ENCODE assay signal across 14 mouse cellular contexts in the genomic region with DNA sequence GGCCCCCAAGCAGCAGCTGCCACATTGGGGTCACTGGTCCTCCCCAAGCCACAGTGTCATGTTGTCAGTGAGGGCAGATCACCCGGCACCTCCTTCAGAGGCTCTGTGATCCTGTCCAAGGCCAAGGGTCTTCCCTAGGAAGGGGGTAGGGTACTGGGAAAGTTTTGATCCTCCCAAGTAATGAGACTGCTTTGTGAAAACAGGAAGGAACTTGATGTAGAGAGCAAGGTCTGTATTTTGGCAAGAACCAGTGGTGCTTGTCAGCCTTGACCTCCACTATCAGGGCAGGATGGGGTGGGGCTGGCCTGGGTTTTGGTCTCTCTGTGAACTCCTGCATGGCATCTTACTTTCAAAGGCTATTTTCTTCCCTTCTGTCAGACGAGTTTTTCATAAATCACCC. TPM values are rescaled to one million over a fixed set of nuclear protein-coding genes. Genes with fewer than 3 reads are reported as not detected.
DNase-seq lines count a peak whose midpoint lies in the region; ATAC-seq and TF ChIP-seq lines count a peak whose summit lies in the region.
"Had no signal": no experiment of that assay in that cellular context is flagged by ENCODE, and none has a peak within 500 bp of the region (broad histone marks: within the 10 kb centered on the region; RNA-seq: fewer than 3 reads in every experiment).

No protein-coding gene starts in this region.

- peaks cover 10% of the 10 kb centered on the region in 2 experiments for H3K4me1 ChIP-seq in heart, embryonic 14.5 days (ENCODE audit: control insufficient read depth in 2 of 2, insufficient read depth in 2 of 2, low read length in 2 of 2)
- peaks cover 4% of the 10 kb centered on the region for H3K4me1 ChIP-seq in lung, postnatal 0 days (ENCODE audit: insufficient read depth, low read depth, low read length)
- H3K4me1 ChIP-seq: hindbrain, embryonic 15.5 days had no signal

- ATAC-seq in heart, embryonic 14.5 days (ENCODE audit: insufficient number of reproducible peaks, insufficient read depth, low FRiP score, low read depth), result peak; percentile 18; the same call in 1 of the 2 replicates
- ATAC-seq in lung, postnatal 0 days, result peak; percentile 59
- ATAC-seq: Patski had no signal

- no peak overlapping the region for H3K4me3 ChIP-seq in heart, embryonic 14.5 days (ENCODE audit: control insufficient read depth in 1 of 2, insufficient read depth in 1 of 2, low read depth in 1 of 2, low read length in 2 of 2)
- no peak overlapping the region for H3K4me3 ChIP-seq in lung, postnatal 0 days (ENCODE audit: low read depth, low read length)
- H3K4me3 ChIP-seq: forebrain, embryonic 10.5 days; hindbrain, embryonic 15.5 days had no signal

- H3K27me3 ChIP-seq in heart, embryonic 14.5 days (ENCODE audit: control insufficient read depth, insufficient read depth, low read length), result no peaks in the 10 kb centered on the region
- no peaks in the 10 kb centered on the region for H3K27me3 ChIP-seq in lung, postnatal 0 days (replicated peaks; ENCODE audit: insufficient read depth, low read length)
- H3K27me3 ChIP-seq: hindbrain, embryonic 15.5 days; Patski had no signal

- 25% methylated on average over 2 of the region's 2 CpGs for WGBS in heart, embryonic 14.5 days
- 41% methylated on average over 2 of the region's 2 CpGs for WGBS in lung, postnatal 0 days

- H3K9ac ChIP-seq in heart, embryonic 14.5 days (ENCODE audit: low read length), result no peak overlapping the region
- no peak overlapping the region for H3K9ac ChIP-seq in lung, postnatal 0 days (replicated peaks; ENCODE audit: low read depth)
- H3K9ac ChIP-seq: hindbrain, embryonic 15.5 days had no signal

- H3K27ac ChIP-seq in heart, embryonic 14.5 days (replicated peaks in 1 of 2; ENCODE audit: control insufficient read depth in 1 of 2, insufficient read depth in 1 of 2, low read depth in 2 of 2, low read length in 2 of 2), result peak overlapping the region in 1 of 2 experiments; percentile 31; a peak in 1 of 4 replicates
- 0 out of 2 replicates have a peak overlapping the region, but pooled peaks have one; percentile 38 for H3K27ac ChIP-seq in lung, postnatal 0 days (ENCODE audit: low read length)
- H3K27ac ChIP-seq: forebrain, embryonic 10.5 days; hindbrain, embryonic 15.5 days had no signal

- peak overlapping the region; percentile 24; the same call in 1 of the 2 replicates for H3K4me2 ChIP-seq in heart, embryonic 14.5 days (ENCODE audit: low read length)
- H3K4me2 ChIP-seq in lung, postnatal 0 days (replicated peaks; ENCODE audit: low read depth, low read length), result no peak overlapping the region
- H3K4me2 ChIP-seq: hindbrain, embryonic 15.5 days had no signal

- DNase-seq in heart, adult 18-20 months, result no peak
- DNase-seq in lung, postnatal 0 days (ENCODE audit: low spot score), result no peak
- no peak for DNase-seq in lung, postnatal 25 days (ENCODE audit: low spot score)
- peak; percentile 50 for DNase-seq in kidney, adult 18-20 months
- peak; percentile 47 to 61 for DNase-seq in kidney, postnatal 4 days
- no peak for DNase-seq in right cerebral cortex, adult 18-20 months
- no peak for DNase-seq in layer of hippocampus, adult 9-11 months
- DNase-seq: cerebellum, adult 9-10 months had no signal

- 0 out of 2 replicates have a peak, but pooled peaks have one; percentile 16 for TF ChIP-seq EP300 in lung, postnatal 0 days (IDR thresholded peaks at IDR 0.05)

- H3K9me3 ChIP-seq in heart, embryonic 14.5 days (ENCODE audit: control insufficient read depth, low read length), result no peaks in the 10 kb centered on the region
- H3K9me3 ChIP-seq in lung, postnatal 0 days (ENCODE audit: low read length), result no peaks in the 10 kb centered on the region
- H3K9me3 ChIP-seq: forebrain, embryonic 10.5 days; hindbrain, embryonic 15.5 days had no signal

- TF ChIP-seq CTCF in lung, postnatal 0 days (IDR thresholded peaks at IDR 0.05), result no peak

- H3K36me3 ChIP-seq in heart, embryonic 14.5 days (ENCODE audit: control insufficient read depth, insufficient read depth, low read length), result no peaks in the 10 kb centered on the region
- no peaks in the 10 kb centered on the region for H3K36me3 ChIP-seq in lung, postnatal 0 days (ENCODE audit: insufficient read depth, low read length)
- H3K36me3 ChIP-seq: forebrain, embryonic 10.5 days; hindbrain, embryonic 15.5 days had no signal

RNA-seq across cellular contexts. Expression of gene Bcar1, which starts 10.5 kb away (rescaled TPM):
- 49.5 and 50.8 TPM in 2 replicates for polyA plus RNA-seq in heart, embryonic 14.5 days (2014; fragmentation: Nextera tagmentation; extraction: Ambion mirVana)
- total RNA-seq in heart, adult 18-20 months (2021), result 10 to 100 TPM; 18.9 to 19.1 TPM
- polyA plus RNA-seq in lung, postnatal 0 days (2015; fragmentation: Nextera tagmentation; extraction: Ambion mirVana), result 29.3 and 34.2 TPM in 2 replicates
- total RNA-seq: megakaryocyte, adult 5-6 weeks; monocyte, adult 5-6 weeks had no signal

Comparison
In these comparisons a context has a peak if more than half of its experiments do, and no peak if none do; other contexts are left out.
1. DNase-seq: peak in kidney, adult 18-20 months (single experiment) and kidney, postnatal 4 days (2 of 2); none in heart, adult 18-20 months (0 of 2), lung, postnatal 0 days (single experiment), lung, postnatal 25 days (single experiment), right cerebral cortex, adult 18-20 months (single experiment) and layer of hippocampus, adult 9-11 months (single experiment).